Mouse (Mus musculus) CH12.LX (cell line): ENCODE measurements around the gene Efs. TPM values are rescaled to one million over a fixed set of nuclear protein-coding genes. Genes with fewer than 3 reads are reported as not detected.

Source experiments
- DNase-seq: peaks from one replicate; pipeline ENCODE4 v3.0.0-alpha.2; 2013; ENCODE audit errors: extremely low read depth
- H3K27ac ChIP-seq: 2 replicates; pipeline ENCODE4 v1.5.1; 2012; ENCODE audit warnings: low read depth, mild to moderate bottlenecking, control low read depth, moderate library complexity; ENCODE audit not compliant: insufficient read depth
- H3K27me3 ChIP-seq: replicated peaks from 2 replicates; pipeline ENCODE3; 2012; ENCODE audit warnings: inconsistent platforms
- H3K36me3 ChIP-seq, 2 experiments: replicated peaks in 1 of 2; 2 replicates each; pipeline versions ENCODE3 to v1.6.1; 2012; ENCODE audit warnings: inconsistent platforms in 1 of 2, low read length in 1 of 2, mild to moderate bottlenecking in 1 of 2, mixed read lengths in 1 of 2, moderate library complexity in 1 of 2; ENCODE audit not compliant: control insufficient read depth in 1 of 2, insufficient read depth in 1 of 2
- H3K4me1 ChIP-seq, 2 experiments: 2 replicates each; pipeline ENCODE4 v1.6.1; 2012; ENCODE audit warnings: inconsistent platforms in 1 of 2, moderate library complexity in 1 of 2; ENCODE audit not compliant: insufficient read depth in 2 of 2, control insufficient read depth in 1 of 2
- H3K4me2 ChIP-seq: 2 replicates; pipeline ENCODE4 v1.6.1; 2012; ENCODE audit warnings: low read depth, mild to moderate bottlenecking, control low read depth; ENCODE audit not compliant: poor library complexity, insufficient read depth, severe bottlenecking
- H3K4me3 ChIP-seq, 3 experiments: fragments of 150-350 bp in 1 of 3; sonication (generic) in 1 of 3; replicated peaks in 1 of 3; 2 replicates each; pipeline versions ENCODE3 to v1.5.1; 2011 to 2012; ENCODE audit warnings: low read depth in 2 of 3, low read length in 2 of 3, mild to moderate bottlenecking in 2 of 3, moderate library complexity in 2 of 3, control low read depth in 1 of 3, improper control_type of control experiment in 1 of 3, inconsistent platforms in 1 of 3, mixed read lengths in 1 of 3; ENCODE audit not compliant: poor library complexity in 1 of 3
- H3K79me2 ChIP-seq: replicated peaks from 2 replicates; pipeline ENCODE4 v1.6.1; 2012; ENCODE audit warnings: mild to moderate bottlenecking, moderate library complexity; ENCODE audit not compliant: control insufficient read depth, poor library complexity, insufficient read depth, severe bottlenecking; ENCODE audit errors: extremely low read depth
- H3K9ac ChIP-seq: 2 replicates; pipeline ENCODE4 v1.6.1; 2012; ENCODE audit warnings: low read depth, mild to moderate bottlenecking, control low read depth, moderate library complexity; ENCODE audit not compliant: insufficient read depth
- H3K9me3 ChIP-seq: replicated peaks from 2 replicates; pipeline ENCODE3; 2012; ENCODE audit warnings: low read length, inconsistent platforms, mixed read lengths
- BHLHE40 ChIP-seq: IDR thresholded peaks from 2 replicates; pipeline ENCODE4 v1.6.1; 2011; ENCODE audit warnings: mild to moderate bottlenecking, low read depth, low read length, improper control_type of control experiment
- CHD2 ChIP-seq: IDR thresholded peaks from 2 replicates; pipeline ENCODE4 v1.6.1; 2011; ENCODE audit warnings: low read length, improper control_type of control experiment
- CTCF ChIP-seq, 2 experiments: IDR thresholded peaks in 1 of 2; conservative IDR thresholded peaks in 1 of 2; 2 replicates each; pipeline ENCODE4 v1.5.1; 2011 to 2012; ENCODE audit warnings: low read depth in 2 of 2, low read length in 2 of 2, improper control_type of control experiment in 1 of 2, inconsistent platforms in 1 of 2, mild to moderate bottlenecking in 1 of 2, moderate library complexity in 1 of 2
- GABPA ChIP-seq: IDR thresholded peaks from 2 replicates; pipeline ENCODE4 v1.6.1; 2012; ENCODE audit warnings: low read depth, low read length, improper control_type of control experiment, inconsistent platforms; ENCODE audit not compliant: insufficient replicate concordance
- HCFC1 ChIP-seq: IDR thresholded peaks from 2 replicates; pipeline ENCODE4 v1.6.1; 2012; ENCODE audit warnings: low read depth, mild to moderate bottlenecking, inconsistent platforms, low read length, improper control_type of control experiment
- IRF4 ChIP-seq: IDR thresholded peaks from 2 replicates; pipeline ENCODE4 v1.6.1; 2014; ENCODE audit warnings: low read depth, mild to moderate bottlenecking, inconsistent platforms, low read length, improper control_type of control experiment
- JUN ChIP-seq: IDR thresholded peaks from 2 replicates; pipeline ENCODE4 v1.6.1; 2011; ENCODE audit warnings: low read depth, mild to moderate bottlenecking, low read length, improper control_type of control experiment, moderate library complexity; ENCODE audit not compliant: insufficient read depth
- MAFK ChIP-seq: IDR thresholded peaks from 2 replicates; pipeline ENCODE4 v1.6.1; 2011; ENCODE audit warnings: low read length, improper control_type of control experiment; ENCODE audit not compliant: insufficient replicate concordance
- MAX ChIP-seq: IDR thresholded peaks from 2 replicates; pipeline ENCODE4 v1.6.1; 2011; ENCODE audit warnings: low read length, improper control_type of control experiment
- MYC ChIP-seq: IDR thresholded peaks from 2 replicates; pipeline ENCODE4 v1.6.1; 2011; ENCODE audit warnings: low read depth, mild to moderate bottlenecking, improper control_type of control experiment, low read length
- NRF1 ChIP-seq: IDR thresholded peaks from 2 replicates; pipeline ENCODE4 v1.6.1; 2014; ENCODE audit warnings: low read depth, mild to moderate bottlenecking, inconsistent platforms, low read length, improper control_type of control experiment, moderate library complexity
- POLR2AphosphoS2 ChIP-seq: IDR thresholded peaks from 2 replicates; pipeline ENCODE4 v1.6.1; 2011; ENCODE audit warnings: low read depth, low read length, improper control_type of control experiment
- RAD21 ChIP-seq: IDR thresholded peaks from 2 replicates; pipeline ENCODE4 v1.6.1; 2011; ENCODE audit warnings: low read depth, mild to moderate bottlenecking, low read length, improper control_type of control experiment, moderate library complexity
- SIN3A ChIP-seq: IDR thresholded peaks from 2 replicates; pipeline ENCODE4 v1.6.1; 2012; ENCODE audit warnings: low read length, improper control_type of control experiment, inconsistent platforms
- SMC3 ChIP-seq: IDR thresholded peaks from 2 replicates; pipeline ENCODE4 v1.6.1; 2011; ENCODE audit warnings: low read depth, low read length, improper control_type of control experiment
- UBTF ChIP-seq: IDR thresholded peaks from 2 replicates; pipeline ENCODE4 v1.6.1; 2012; ENCODE audit warnings: low read depth, mild to moderate bottlenecking, inconsistent platforms, low read length, improper control_type of control experiment, moderate library complexity
- USF1 ChIP-seq: IDR thresholded peaks from 2 replicates; pipeline ENCODE4 v1.6.1; 2014; ENCODE audit warnings: low read depth, mild to moderate bottlenecking, inconsistent platforms, low read length, improper control_type of control experiment
- USF2 ChIP-seq: conservative IDR thresholded peaks from 2 replicates; pipeline ENCODE4 v1.6.1; 2011; ENCODE audit warnings: low read depth, low read length, improper control_type of control experiment
- ZC3H11A ChIP-seq: IDR thresholded peaks from 2 replicates; pipeline ENCODE4 v1.6.1; 2012; ENCODE audit warnings: low read depth, mild to moderate bottlenecking, inconsistent platforms, low read length, improper control_type of control experiment
- ZMIZ1 ChIP-seq: IDR thresholded peaks from 2 replicates; pipeline ENCODE4 v1.6.1; 2012; ENCODE audit warnings: low read depth, mild to moderate bottlenecking, inconsistent platforms, low read length, improper control_type of control experiment
- dilution Hi-C: fragments of 300-500 bp; cut with MboI; formaldehyde crosslinking; loops from 2 replicates; pipeline ENCODE4 v1.14.3; 2020; ENCODE audit warnings: low sequenced_read_pairs; ENCODE audit not compliant: extremely low pct_unique_long_range_greater_than_20kb, extremely low pct_ligation_motif_present
- in situ Hi-C: fragments of 300-500 bp; cut with MboI; formaldehyde crosslinking; loops from 3 replicates; pipeline ENCODE4 v1.14.3; 2019; ENCODE audit warnings: low sequenced_read_pairs, low pct_ligation_motif_present, low pct_unique_long_range_greater_than_20kb, mixed read lengths
- polyA plus RNA-seq: library from polyadenylated mRNA; unstranded; fragments of >175 nt; gene quantifications from 2 replicates; pipeline ENCODE4 v1.2.1, GENCODE M21; 2012; ENCODE audit warnings: low read depth; ENCODE audit not compliant: insufficient read length
- total RNA-seq, 2 experiments: library from RNA; depleted of rRNA; stranded (reverse); fragments of 300-350 nt in 1 of 2; fragments of >200 nt in 1 of 2; gene quantifications; 2 replicates each; pipeline ENCODE4 v1.2.3; 2012 to 2014

Efs gene
- total and polyA plus RNA-seq, 3 experiments, result not detected

GRCm38 (mm10) chr14:54940176-54940530, 14.2 kb upstream of the Efs start (continued):
- no peak for TF ChIP-seq MYC

- in situ Hi-C loops (loop anchor here (5.0 kb wide), 1 partner anchor 37 kb away; no protein-coding TSS in a partner anchor), dilution Hi-C loops (no loop called here)
- H3K79me2 ChIP-seq, result no peaks in the 10 kb centered on the region
- no peaks in the 10 kb centered on the region for H3K4me1 ChIP-seq
- H3K36me3 ChIP-seq, result no peaks in the 10 kb centered on the region
- H3K4me2 ChIP-seq, result no peak overlapping the region
- no peak overlapping the region for H3K27ac ChIP-seq
- H3K4me3 ChIP-seq, result no peak overlapping the region
- no peak for TF ChIP-seq BHLHE40
- peak; percentile 80 for TF ChIP-seq RAD21
- no peak for TF ChIP-seq POLR2AphosphoS2
- TF ChIP-seq SIN3A, result no peak
- TF ChIP-seq SMC3, result peak; percentile 88
- no peak for TF ChIP-seq CHD2
- no peak for TF ChIP-seq ZMIZ1
- TF ChIP-seq USF2, result no peak
- TF ChIP-seq NRF1, result no peak
- TF ChIP-seq CTCF (conservative IDR thresholded peaks at IDR 0.05 in 1 of 2, IDR thresholded peaks at IDR 0.05 in 1 of 2; ENCODE audit: low read depth in 2 of 2, low read length in 2 of 2), result peak; percentile 88 to 94
- no peak for TF ChIP-seq GABPA
- no peak for TF ChIP-seq JUN
- TF ChIP-seq UBTF, result no peak
- no peak for TF ChIP-seq MAX
- TF ChIP-seq MAFK, result no peak
- no peak for TF ChIP-seq HCFC1
- no peak for TF ChIP-seq USF1
- no peak for TF ChIP-seq IRF4
- TF ChIP-seq ZC3H11A, result no peak
- no peak overlapping the region for H3K9ac ChIP-seq
- DNase-seq, result peak; percentile 60
- H3K27me3 ChIP-seq, result peaks cover 69% of the 10 kb centered on the region
- no peaks in the 10 kb centered on the region for H3K9me3 ChIP-seq
Measured at GRCm38 (mm10) chr14:54939434-54940175, 13.7 kb upstream of the Efs start.
